In genomic region chr13:53775687-53776086, GRCm38 (mm10) we compare ENCODE assay signal across 10 mouse cellular contexts.
DNase-seq lines count a peak whose midpoint lies in the region; ATAC-seq and TF ChIP-seq lines count a peak whose summit lies in the region.
"Had no signal": no experiment of that assay in that cellular context is flagged by ENCODE, and none has a peak within 500 bp of the region (broad histone marks: within the 10 kb centered on the region; RNA-seq: fewer than 3 reads in every experiment).

No protein-coding gene starts in this region.

- H3K27me3 ChIP-seq in hindbrain, postnatal 0 days (ENCODE audit: insufficient read depth, low read length): no peaks in the 10 kb centered on the region
- no peaks in the 10 kb centered on the region; the same call in 1 of the 2 replicates for H3K27me3 ChIP-seq in hindbrain, embryonic 12.5 days
- no peaks in the 10 kb centered on the region for H3K27me3 ChIP-seq in ES-Bruce4 (ENCODE audit: control insufficient read depth, insufficient read depth, low read length, poor library complexity, severe bottlenecking)
- H3K27me3 ChIP-seq in testis, adult 2 months (ENCODE audit: control insufficient read depth, insufficient read depth, low read length): no peaks in the 10 kb centered on the region
- H3K27me3 ChIP-seq in hindbrain, embryonic 14.5 days (ENCODE audit: control insufficient read depth, insufficient read depth, low read length): no peaks in the 10 kb centered on the region

- H3K4me3 ChIP-seq in hindbrain, postnatal 0 days (ENCODE audit: low read length): no peak overlapping the region
- no peak overlapping the region for H3K4me3 ChIP-seq in hindbrain, embryonic 12.5 days
- H3K4me3 ChIP-seq in ES-Bruce4 (ENCODE audit: low read depth, low read length): no peak overlapping the region
- no peak overlapping the region for H3K4me3 ChIP-seq in testis, adult 2 months (ENCODE audit: control insufficient read depth, low read depth, low read length)
- H3K4me3 ChIP-seq in hindbrain, embryonic 14.5 days (replicated peaks; ENCODE audit: low read length): no peak overlapping the region
- H3K4me3 ChIP-seq: erythroblast, embryonic 14.5 days had no signal

- no peak overlapping the region for H3K4me2 ChIP-seq in hindbrain, postnatal 0 days (ENCODE audit: low read depth, low read length)
- H3K4me2 ChIP-seq in hindbrain, embryonic 12.5 days (replicated peaks): no peak overlapping the region
- no peak overlapping the region for H3K4me2 ChIP-seq in hindbrain, embryonic 14.5 days (replicated peaks)

- no peaks in the 10 kb centered on the region for H3K4me1 ChIP-seq in hindbrain, postnatal 0 days (ENCODE audit: insufficient read depth, low read length)
- H3K4me1 ChIP-seq in hindbrain, embryonic 12.5 days: no peaks in the 10 kb centered on the region
- no peaks in the 10 kb centered on the region for H3K4me1 ChIP-seq in ES-Bruce4 (ENCODE audit: control insufficient read depth, insufficient read depth, low read length)
- H3K4me1 ChIP-seq in testis, adult 2 months (ENCODE audit: control insufficient read depth, insufficient read depth, low read length): no peaks in the 10 kb centered on the region; the same call in 1 of the 2 replicates
- H3K4me1 ChIP-seq in hindbrain, embryonic 14.5 days (replicated peaks; ENCODE audit: control insufficient read depth, insufficient read depth, low read length): no peaks in the 10 kb centered on the region

- no peak for TF ChIP-seq POLR2A in ES-Bruce4 (IDR thresholded peaks at IDR 0.05; ENCODE audit: insufficient read depth, low read length)
- no peak for TF ChIP-seq POLR2A in testis, adult 2 months (IDR thresholded peaks at IDR 0.05; ENCODE audit: control insufficient read depth, low read depth, low read length)

- peak; percentile 56; the same call in 1 of the 2 replicates for ATAC-seq in hindbrain, postnatal 0 days
- no peak for ATAC-seq in hindbrain, embryonic 12.5 days (ENCODE audit: low FRiP score)
- peak; percentile 63 for ATAC-seq in common myeloid progenitor, adult 5-6 weeks (replicated peaks; ENCODE audit: low read depth, poor library complexity, severe bottlenecking)
- ATAC-seq in hindbrain, embryonic 14.5 days (ENCODE audit: low FRiP score): no peak

- no peaks in the 10 kb centered on the region for H3K36me3 ChIP-seq in hindbrain, postnatal 0 days (ENCODE audit: insufficient read depth, low read length)
- H3K36me3 ChIP-seq in hindbrain, embryonic 12.5 days: no peaks in the 10 kb centered on the region
- H3K36me3 ChIP-seq in ES-Bruce4 (ENCODE audit: control insufficient read depth, insufficient read depth, low read length, poor library complexity, severe bottlenecking): no peaks in the 10 kb centered on the region
- H3K36me3 ChIP-seq in testis, adult 2 months (ENCODE audit: control insufficient read depth, insufficient read depth, low read length): no peaks in the 10 kb centered on the region
- H3K36me3 ChIP-seq in hindbrain, embryonic 14.5 days (replicated peaks; ENCODE audit: control insufficient read depth, insufficient read depth): no peaks in the 10 kb centered on the region

- no peak overlapping the region for H3K27ac ChIP-seq in hindbrain, postnatal 0 days
- H3K27ac ChIP-seq in hindbrain, embryonic 12.5 days: no peak overlapping the region
- no peak overlapping the region for H3K27ac ChIP-seq in ES-Bruce4 (ENCODE audit: insufficient read depth, low read length)
- no peak overlapping the region for H3K27ac ChIP-seq in testis, adult 2 months (ENCODE audit: control insufficient read depth, insufficient read depth, low read depth, low read length)
- no peak overlapping the region for H3K27ac ChIP-seq in hindbrain, embryonic 14.5 days
- H3K27ac ChIP-seq: macrophage had no signal

- H3K9me3 ChIP-seq in hindbrain, postnatal 0 days (ENCODE audit: low read length): no peaks in the 10 kb centered on the region
- no peaks in the 10 kb centered on the region for H3K9me3 ChIP-seq in hindbrain, embryonic 12.5 days (replicated peaks)
- H3K9me3 ChIP-seq in ES-Bruce4 (replicated peaks; ENCODE audit: control insufficient read depth, insufficient read depth, low read length, poor library complexity, severe bottlenecking): no peaks in the 10 kb centered on the region
- no peaks in the 10 kb centered on the region for H3K9me3 ChIP-seq in hindbrain, embryonic 14.5 days (ENCODE audit: control insufficient read depth, low read length)

- TF ChIP-seq EP300 in ES-Bruce4 (IDR thresholded peaks at IDR 0.05; ENCODE audit: insufficient read depth, low read depth, low read length): no peak

- WGBS in hindbrain, postnatal 0 days: 46% methylated on average over 5 of the region's 5 CpGs
- 42% methylated on average over 5 of the region's 5 CpGs for WGBS in hindbrain, embryonic 12.5 days
- 45% methylated on average over 5 of the region's 5 CpGs for WGBS in hindbrain, embryonic 14.5 days

- H3K9ac ChIP-seq in hindbrain, postnatal 0 days (replicated peaks; ENCODE audit: low read length): no peak overlapping the region
- H3K9ac ChIP-seq in hindbrain, embryonic 12.5 days: no peak overlapping the region
- no peak overlapping the region for H3K9ac ChIP-seq in ES-Bruce4 (ENCODE audit: low read depth, poor library complexity, severe bottlenecking)
- no peak overlapping the region for H3K9ac ChIP-seq in hindbrain, embryonic 14.5 days

- peak; percentile 73 for TF ChIP-seq CTCF in hindbrain, postnatal 0 days (IDR thresholded peaks at IDR 0.05; ENCODE audit: low read depth)
- peak; percentile 95 for TF ChIP-seq CTCF in ES-Bruce4 (IDR thresholded peaks at IDR 0.05; ENCODE audit: low read depth, low read length)
- peak; percentile 86; the same call in 1 of the 2 replicates for TF ChIP-seq CTCF in testis, adult 2 months (IDR thresholded peaks at IDR 0.05; ENCODE audit: control insufficient read depth, insufficient read depth, insufficient replicate concordance, low read depth, low read length)

- DNase-seq in hindbrain, postnatal 0 days (ENCODE audit: low spot score): peak; percentile 80
- peak; percentile 70 for DNase-seq in 3T3-L1 (ENCODE audit: low read depth, low spot score)
- peak; percentile 74 to 80 for DNase-seq in kidney, postnatal 4 days
- DNase-seq in hindbrain, embryonic 14.5 days (ENCODE audit: low spot score): no peak

Comparison
In these comparisons a context has a peak if more than half of its experiments do, and no peak if none do; other contexts are left out.
1. ATAC-seq: peak in hindbrain, postnatal 0 days (single experiment) and common myeloid progenitor, adult 5-6 weeks (single experiment); none in hindbrain, embryonic 12.5 days (single experiment) and hindbrain, embryonic 14.5 days (single experiment).
2. Peak in every context shown above with its lines, with median percentiles within 50 percentile points of each other: CTCF ChIP-seq.